Mouse (Mus musculus): ENCODE results near the gene Edem2. TPM values are rescaled to one million over a fixed set of nuclear protein-coding genes. Genes with fewer than 3 reads are reported as not detected.
"Not testable (repeated sequence)": the region's sequence is repeated elsewhere in the genome, so short reads cannot be mapped to it uniquely, and the experiment has no call there.

Gene Edem2
- polyA plus RNA-seq, 1 experiment from 2014 or later = 35.5 TPM

DNA sequence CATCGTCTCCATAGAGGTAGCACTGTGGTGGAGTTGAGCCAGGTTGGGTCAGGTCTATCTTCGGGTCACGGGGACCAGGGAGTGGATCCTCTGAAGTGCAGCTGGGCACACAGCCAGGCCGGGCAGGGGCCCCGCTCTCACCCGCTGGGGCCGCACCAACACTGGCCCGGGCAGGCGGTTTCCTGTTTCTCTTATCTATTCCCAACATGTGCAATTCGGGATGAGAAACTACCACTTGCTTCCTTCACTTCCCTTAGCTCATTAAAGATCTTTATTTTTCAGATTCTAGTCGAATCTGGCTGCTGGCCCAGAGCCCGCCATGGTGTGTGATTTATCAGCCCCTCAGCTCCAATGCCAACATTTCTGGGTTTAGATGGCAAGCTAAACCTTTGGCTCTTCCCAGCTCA lies 13.7 kb upstream of the Edem2 start:
- H3K27ac ChIP-seq (ENCODE audit: low read depth, low read length) = no peak overlapping the region
- WGBS = 29% methylated on average over 12 of the region's 12 CpGs
- ATAC-seq (replicated peaks; ENCODE audit: low FRiP score) = peak; percentile 51; the same call in 1 of the 2 replicates

DNA sequence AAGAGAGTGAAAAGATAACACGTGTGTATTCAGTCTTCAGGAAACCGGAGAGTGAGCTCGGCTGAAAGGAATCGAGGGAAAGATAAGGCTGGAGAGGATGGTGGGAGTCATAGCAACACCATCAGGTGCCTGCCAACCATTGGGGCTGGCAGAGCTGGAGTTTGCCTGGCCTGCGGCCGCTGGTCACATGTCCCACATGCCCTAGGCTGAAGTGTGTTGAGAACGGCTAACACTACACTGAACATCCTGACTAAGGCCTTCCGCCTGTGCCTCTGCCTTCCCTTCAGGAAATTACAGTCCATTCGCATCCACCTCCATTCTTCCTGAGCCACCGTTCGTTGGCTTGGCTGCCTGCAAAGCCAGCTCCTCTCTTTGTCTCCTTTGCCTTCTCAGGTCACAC lies 12.9 kb upstream of the Edem2 start:
- H3K4me2 ChIP-seq = no peak overlapping the region
- H3K9me3 ChIP-seq (ENCODE audit: control insufficient read depth, low read length) = no peaks in the 10 kb centered on the region
- no peaks in the 10 kb centered on the region for H3K36me3 ChIP-seq (ENCODE audit: control insufficient read depth, insufficient read depth, low read length)
- peaks cover 11% of the 10 kb centered on the region for H3K4me1 ChIP-seq (replicated peaks; ENCODE audit: control insufficient read depth, insufficient read depth, low read length)
- DNase-seq (ENCODE audit: low spot score) (no peak), ATAC-seq (replicated peaks; ENCODE audit: low FRiP score) (no peak)
- no peak overlapping the region; the same call in 1 of the 2 replicates for H3K27ac ChIP-seq (ENCODE audit: low read depth, low read length)
- 38% methylated on average over 11 of the region's 11 CpGs for WGBS
- no peaks in the 10 kb centered on the region for H3K27me3 ChIP-seq (replicated peaks; ENCODE audit: control insufficient read depth, insufficient read depth, low read length)
- H3K9ac ChIP-seq (ENCODE audit: low read depth, low read length) = no peak overlapping the region
- no peak overlapping the region for H3K4me3 ChIP-seq (ENCODE audit: low read depth, low read length)

More for the DNA sequence above, 13.7 kb upstream of the Edem2 start:
- H3K4me3 ChIP-seq (ENCODE audit: low read depth, low read length) = no peak overlapping the region
- H3K9me3 ChIP-seq (ENCODE audit: control insufficient read depth, low read length) = no peaks in the 10 kb centered on the region
- peak overlapping the region; percentile 26; the same call in 1 of the 2 replicates for H3K4me2 ChIP-seq
- no peak overlapping the region for H3K9ac ChIP-seq (ENCODE audit: low read depth, low read length)
- no peaks in the 10 kb centered on the region for H3K36me3 ChIP-seq (ENCODE audit: control insufficient read depth, insufficient read depth, low read length)
- no peaks in the 10 kb centered on the region for H3K27me3 ChIP-seq (replicated peaks; ENCODE audit: control insufficient read depth, insufficient read depth, low read length)
- H3K4me1 ChIP-seq (replicated peaks; ENCODE audit: control insufficient read depth, insufficient read depth, low read length) = peaks cover 11% of the 10 kb centered on the region
- DNase-seq (ENCODE audit: low spot score) = no peak

DNA sequence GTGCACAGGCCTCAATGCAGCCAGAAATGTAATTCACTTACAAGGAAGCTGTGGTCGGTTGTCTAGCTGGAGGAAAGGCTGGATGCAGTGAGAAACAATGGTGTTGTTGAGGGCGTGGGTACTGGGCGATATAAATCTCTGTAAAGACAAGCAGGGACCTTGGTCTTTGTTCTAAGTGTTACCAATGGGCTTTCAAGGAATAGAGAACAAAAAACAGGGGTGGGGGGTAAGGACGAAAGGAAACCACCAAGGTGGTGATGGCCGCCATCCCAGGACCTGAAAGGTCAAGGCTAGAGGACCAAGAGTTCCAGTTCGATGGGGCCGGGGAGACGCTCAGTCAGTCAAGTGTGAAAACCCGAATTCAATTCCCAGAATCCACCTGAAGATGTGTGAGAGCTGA lies 8.5 kb upstream of the Edem2 start:
- 60% methylated on average over 9 of the region's 9 CpGs for WGBS
- ATAC-seq (replicated peaks; ENCODE audit: low FRiP score) (no peak), DNase-seq (ENCODE audit: low spot score) (no peak)
- Histone ChIP-seq H3K27me3 (replicated peaks; ENCODE audit: control insufficient read depth, insufficient read depth, low read length) (no peaks in the 10 kb centered on the region), H3K4me1 (replicated peaks; ENCODE audit: control insufficient read depth, insufficient read depth, low read length) (peaks cover 7% of the 10 kb centered on the region), H3K9ac (ENCODE audit: low read depth, low read length) (no peak overlapping the region), H3K9me3 (ENCODE audit: control insufficient read depth, low read length) (no peaks in the 10 kb centered on the region), H3K27ac (ENCODE audit: low read depth, low read length) (no peak overlapping the region), H3K4me2 (no peak overlapping the region), H3K36me3 (ENCODE audit: control insufficient read depth, insufficient read depth, low read length) (no peaks in the 10 kb centered on the region), H3K4me3 (ENCODE audit: low read depth, low read length) (no peak overlapping the region)

DNA sequence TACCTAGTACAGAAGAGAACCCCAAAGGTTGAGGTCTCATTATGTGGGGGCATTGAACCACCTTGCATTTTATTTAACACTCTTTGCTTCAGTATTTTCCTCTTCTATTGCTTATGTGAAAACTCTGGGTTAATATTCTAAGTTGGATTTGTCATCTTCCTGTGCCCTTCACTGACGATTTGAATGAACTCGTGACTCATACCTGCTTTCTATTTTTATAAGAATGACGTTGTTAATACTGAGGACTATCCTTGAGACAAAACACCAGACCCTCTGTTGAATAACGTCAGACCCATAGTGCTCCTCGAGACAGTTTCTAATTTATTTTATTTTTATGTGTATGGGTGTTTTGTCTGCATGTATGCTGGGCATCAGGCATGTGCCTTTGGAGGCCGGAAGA lies 7.7 kb upstream of the Edem2 start:
- no peaks in the 10 kb centered on the region for H3K9me3 ChIP-seq (ENCODE audit: control insufficient read depth, low read length)
- no peak overlapping the region for H3K27ac ChIP-seq (ENCODE audit: low read depth, low read length)
- H3K27me3 ChIP-seq (replicated peaks; ENCODE audit: control insufficient read depth, insufficient read depth, low read length) = no peaks in the 10 kb centered on the region
- ATAC-seq (replicated peaks; ENCODE audit: low FRiP score) (no peak), DNase-seq (ENCODE audit: low spot score) (no peak)
- H3K4me3 ChIP-seq (ENCODE audit: low read depth, low read length) = no peak overlapping the region
- no peaks in the 10 kb centered on the region for H3K36me3 ChIP-seq (ENCODE audit: control insufficient read depth, insufficient read depth, low read length)
- no peaks in the 10 kb centered on the region for H3K4me1 ChIP-seq (replicated peaks; ENCODE audit: control insufficient read depth, insufficient read depth, low read length)
- H3K9ac ChIP-seq (ENCODE audit: low read depth, low read length) = no peak overlapping the region
- WGBS = 71% methylated on average over 6 of the region's 6 CpGs
- no peak overlapping the region for H3K4me2 ChIP-seq

DNA sequence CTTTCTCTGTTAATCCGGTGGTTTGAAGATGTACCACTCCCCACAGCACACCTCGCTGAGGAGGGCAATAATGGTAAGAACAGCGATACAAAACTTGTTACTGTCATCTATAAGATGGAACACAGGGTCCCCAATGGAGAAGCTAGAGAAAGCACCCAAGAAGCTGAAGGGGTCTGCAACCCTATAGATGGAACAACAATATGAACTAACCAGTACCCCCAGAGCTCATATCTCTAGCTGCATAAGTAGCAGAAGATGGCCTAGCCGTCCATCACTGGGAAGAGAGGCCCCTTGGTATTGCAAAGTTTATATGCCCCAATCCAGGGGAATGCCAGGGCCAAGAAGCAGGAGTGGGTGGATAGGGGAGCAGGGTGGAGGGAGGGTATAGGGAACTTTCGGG lies 6.5 kb upstream of the Edem2 start, which contains the start of gene Gm17581:
Gene Gm17581 (minus strand): TSS at position 101 of the 400 bp plus-strand sequence.
- not testable (repeated sequence) for DNase-seq (ENCODE audit: low spot score); H3K4me1 ChIP-seq (replicated peaks; ENCODE audit: control insufficient read depth, insufficient read depth, low read length); H3K27ac ChIP-seq (ENCODE audit: low read depth, low read length); ATAC-seq (replicated peaks; ENCODE audit: low FRiP score); H3K4me2 ChIP-seq; H3K27me3 ChIP-seq (replicated peaks; ENCODE audit: control insufficient read depth, insufficient read depth, low read length); H3K9ac ChIP-seq (ENCODE audit: low read depth, low read length); H3K4me3 ChIP-seq (ENCODE audit: low read depth, low read length); H3K9me3 ChIP-seq (ENCODE audit: control insufficient read depth, low read length); H3K36me3 ChIP-seq (ENCODE audit: control insufficient read depth, insufficient read depth, low read length)
- WGBS = 81% methylated on average over 5 of the region's 5 CpGs

DNA sequence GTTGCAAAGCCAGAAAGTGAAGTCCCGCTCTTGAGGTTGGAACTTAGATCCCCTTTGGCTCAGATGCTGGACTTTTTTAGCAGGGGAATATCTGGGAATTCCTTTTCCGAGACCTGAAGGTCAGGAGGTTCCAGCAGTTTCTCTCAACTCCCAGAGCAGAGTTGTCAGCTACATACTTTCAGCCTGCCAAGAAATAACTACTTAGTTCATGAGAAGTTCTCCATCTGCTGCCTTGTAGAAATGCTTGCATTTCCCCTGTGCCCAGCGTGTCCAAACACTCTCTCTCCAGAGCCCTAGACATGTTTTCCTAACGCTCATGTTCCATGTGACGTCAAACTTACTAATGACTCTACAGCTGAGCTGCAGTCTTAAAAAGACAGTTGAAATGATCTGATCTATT lies 5.8 kb upstream of the Edem2 start:
- Histone ChIP-seq H3K36me3 (ENCODE audit: control insufficient read depth, insufficient read depth, low read length) (no peaks in the 10 kb centered on the region), H3K9ac (ENCODE audit: low read depth, low read length) (no peak overlapping the region), H3K4me3 (ENCODE audit: low read depth, low read length) (no peak overlapping the region), H3K4me1 (replicated peaks; ENCODE audit: control insufficient read depth, insufficient read depth, low read length) (no peaks in the 10 kb centered on the region), H3K27me3 (replicated peaks; ENCODE audit: control insufficient read depth, insufficient read depth, low read length) (no peaks in the 10 kb centered on the region), H3K27ac (ENCODE audit: low read depth, low read length) (no peak overlapping the region), H3K9me3 (ENCODE audit: control insufficient read depth, low read length) (no peaks in the 10 kb centered on the region), H3K4me2 (no peak overlapping the region)
- ATAC-seq (replicated peaks; ENCODE audit: low FRiP score) = no peak
- DNase-seq (ENCODE audit: low spot score) = no peak
- WGBS = 82% methylated on average over 5 of the region's 5 CpGs

DNA sequence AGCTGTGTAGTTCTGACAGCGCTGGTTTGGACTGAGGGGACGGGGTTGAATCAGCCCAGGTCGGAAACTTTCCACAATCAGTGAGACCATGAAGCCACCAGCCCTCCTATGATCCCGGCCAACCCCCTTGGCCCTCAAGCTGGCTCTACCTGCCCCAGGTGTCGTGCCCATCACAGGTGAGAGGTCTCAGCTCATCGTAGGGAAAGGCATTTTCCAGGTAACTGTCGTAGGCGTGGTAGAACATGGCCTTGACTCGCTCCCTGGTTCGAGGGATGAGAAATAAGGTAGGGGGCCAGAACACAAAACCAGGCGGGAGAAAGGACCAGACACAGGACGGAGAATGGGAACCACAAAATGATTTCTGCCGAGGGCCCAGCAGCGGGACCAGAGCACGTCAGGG lies 533 bp downstream of the Edem2 start:
- Histone ChIP-seq H3K9ac (ENCODE audit: low read depth, low read length) (peak overlapping the region; percentile 77), H3K36me3 (ENCODE audit: control insufficient read depth, insufficient read depth, low read length) (0 out of 2 replicates have a peak, but pooled peaks cover 2% of the 10 kb centered on the region), H3K4me2 (peak overlapping the region; percentile 93), H3K4me1 (replicated peaks; ENCODE audit: control insufficient read depth, insufficient read depth, low read length) (peaks cover 3% of the 10 kb centered on the region; the same call in 1 of the 2 replicates), H3K4me3 (ENCODE audit: low read depth, low read length) (peak overlapping the region; percentile 84), H3K27me3 (replicated peaks; ENCODE audit: control insufficient read depth, insufficient read depth, low read length) (no peaks in the 10 kb centered on the region), H3K9me3 (ENCODE audit: control insufficient read depth, low read length) (no peaks in the 10 kb centered on the region), H3K27ac (ENCODE audit: low read depth, low read length) (no peak overlapping the region)
- WGBS = 3% methylated on average over 15 of the region's 15 CpGs
- DNase-seq (ENCODE audit: low spot score) (no peak), ATAC-seq (replicated peaks; ENCODE audit: low FRiP score) (no peak)

DNA sequence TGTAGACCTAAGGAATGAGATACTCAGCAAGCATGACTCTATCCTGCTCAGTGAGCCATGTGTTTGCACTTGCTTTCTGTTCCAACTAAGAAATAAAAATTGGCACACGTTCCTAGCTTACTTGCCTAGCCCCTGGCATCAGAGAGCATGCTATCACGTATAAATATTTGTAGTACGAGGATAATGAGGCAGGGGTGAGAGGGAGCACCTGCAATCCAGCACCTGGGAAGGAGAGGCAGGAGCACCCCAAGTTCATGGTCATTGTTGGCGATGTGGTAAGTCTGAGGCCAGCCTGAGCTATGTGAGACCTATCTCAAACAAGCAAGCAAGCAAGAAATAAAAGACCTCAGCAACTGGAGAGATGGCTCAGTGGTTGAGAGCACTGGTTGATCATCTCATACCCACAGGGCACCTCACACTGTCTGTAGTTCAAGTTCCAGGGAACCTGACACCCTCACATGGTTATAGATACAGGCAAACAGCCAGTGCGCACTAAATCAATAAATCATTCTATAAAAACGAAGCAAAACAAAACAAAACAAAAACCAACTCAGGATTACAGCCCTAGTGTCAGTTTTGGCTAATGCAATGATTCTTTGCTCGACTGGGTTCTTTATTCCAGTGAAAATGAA lies 1.4 kb downstream of the Edem2 start:
- peaks cover 3% of the 10 kb centered on the region; the same call in 1 of the 2 replicates for H3K4me1 ChIP-seq (replicated peaks; ENCODE audit: control insufficient read depth, insufficient read depth, low read length)
- WGBS = 76% methylated on average over 7 of the region's 7 CpGs
- no peak for DNase-seq (ENCODE audit: low spot score)
- no peaks in the 10 kb centered on the region for H3K9me3 ChIP-seq (ENCODE audit: control insufficient read depth, low read length)
- no peak overlapping the region for H3K4me3 ChIP-seq (ENCODE audit: low read depth, low read length)
- H3K9ac ChIP-seq (ENCODE audit: low read depth, low read length) = no peak overlapping the region
- ATAC-seq (replicated peaks; ENCODE audit: low FRiP score) = no peak
- no peak overlapping the region for H3K27ac ChIP-seq (ENCODE audit: low read depth, low read length)
- no peaks in the 10 kb centered on the region for H3K27me3 ChIP-seq (replicated peaks; ENCODE audit: control insufficient read depth, insufficient read depth, low read length)
- H3K36me3 ChIP-seq (ENCODE audit: control insufficient read depth, insufficient read depth, low read length) = 0 out of 2 replicates have a peak, but pooled peaks cover 2% of the 10 kb centered on the region
- no peak overlapping the region; the same call in 1 of the 2 replicates for H3K4me2 ChIP-seq

DNA sequence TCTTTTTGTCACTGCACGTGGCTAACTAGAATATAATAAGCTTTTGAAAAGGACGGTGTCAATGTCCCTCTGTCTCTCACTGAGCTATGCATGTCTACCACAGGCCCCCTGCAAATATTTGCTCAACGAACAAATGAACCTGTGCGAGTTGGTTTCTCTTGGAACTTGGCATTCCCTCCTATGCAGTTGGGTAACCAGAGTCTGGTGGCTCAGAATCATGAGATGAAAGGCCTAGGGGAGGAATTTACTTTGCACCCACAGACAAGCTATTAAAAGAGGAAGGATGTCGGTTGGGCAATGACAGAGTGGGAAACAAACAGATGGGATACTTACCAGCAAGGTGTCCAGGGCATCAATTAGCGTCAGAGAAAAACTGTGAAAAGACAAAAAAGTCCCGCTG lies 3.0 kb downstream of the Edem2 start:
- 75% methylated on average over 7 of the region's 7 CpGs for WGBS

More for the DNA sequence above, 3.0 kb downstream of the Edem2 start:
- Histone ChIP-seq H3K4me2 (no peak overlapping the region), H3K36me3 (ENCODE audit: control insufficient read depth, insufficient read depth, low read length) (0 out of 2 replicates have a peak, but pooled peaks cover 2% of the 10 kb centered on the region), H3K9me3 (ENCODE audit: control insufficient read depth, low read length) (no peaks in the 10 kb centered on the region), H3K4me3 (ENCODE audit: low read depth, low read length) (no peak overlapping the region), H3K4me1 (replicated peaks; ENCODE audit: control insufficient read depth, insufficient read depth, low read length) (peaks cover 3% of the 10 kb centered on the region; the same call in 1 of the 2 replicates), H3K9ac (ENCODE audit: low read depth, low read length) (no peak overlapping the region), H3K27ac (ENCODE audit: low read depth, low read length) (no peak overlapping the region), H3K27me3 (replicated peaks; ENCODE audit: control insufficient read depth, insufficient read depth, low read length) (no peaks in the 10 kb centered on the region)
- no peak for DNase-seq (ENCODE audit: low spot score)
- ATAC-seq (replicated peaks; ENCODE audit: low FRiP score) = no peak

All from liver, embryonic 11.5 days (tissue).